Mouse (Mus musculus): ENCODE results near the gene BC048403. TPM values are rescaled to one million over a fixed set of nuclear protein-coding genes. Genes with fewer than 3 reads are reported as not detected.
A peak's percentile ranks its signal among the peaks of the same experiment; 100 is the strongest.

Gene BC048403
- total RNA-seq, 2 experiments from 2014 or later: 9.7 to 10.2 TPM

DNA sequence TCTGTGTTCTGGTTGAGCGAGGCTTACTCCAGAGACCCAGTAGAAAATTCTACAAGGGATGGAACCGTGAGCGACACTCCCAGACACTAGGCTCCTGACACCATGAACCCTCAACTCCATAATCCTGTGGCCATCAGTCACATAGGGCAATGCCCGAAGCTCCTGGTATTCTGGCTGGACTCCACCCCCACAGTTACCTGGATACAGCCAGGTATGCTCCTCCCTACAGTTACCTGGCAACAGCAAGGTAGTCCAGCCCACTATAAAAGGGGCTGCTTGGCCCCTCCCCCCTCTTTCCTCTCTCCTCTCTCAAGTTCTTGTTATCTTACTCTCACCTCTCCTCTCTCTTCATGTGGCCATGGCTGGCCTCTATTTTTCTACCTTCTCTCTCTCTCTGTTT is 12.6 kb upstream of the BC048403 start:
- TF ChIP-seq CTCF (conservative IDR thresholded peaks at IDR 0.05): no peak
- Histone ChIP-seq H3K27ac (no peak overlapping the region), H3K4me3 (no peak overlapping the region)
- no peak for DNase-seq (ENCODE audit: low spot score in 2 of 2)

DNA sequence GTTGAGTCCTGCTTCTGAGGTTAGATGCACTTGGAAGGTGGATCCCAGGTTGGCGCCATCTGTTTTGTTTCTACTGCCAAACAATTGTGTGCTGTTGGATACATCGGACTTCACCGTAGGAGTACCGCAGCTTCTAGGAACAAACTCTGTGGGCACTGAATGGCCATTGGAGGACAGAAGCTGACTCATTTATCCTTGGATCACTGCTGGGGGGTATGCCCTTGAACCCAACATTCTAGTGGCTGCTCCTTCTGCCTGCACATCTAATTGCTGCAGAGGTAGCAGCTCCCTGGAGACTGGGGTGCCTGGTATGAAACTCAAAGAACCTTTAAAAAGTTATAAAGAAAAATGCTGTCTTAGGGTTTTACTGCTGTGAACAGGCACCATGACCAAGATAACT is 11.5 kb upstream of the BC048403 start:
- no peak overlapping the region for H3K4me3 ChIP-seq
- DNase-seq (ENCODE audit: low spot score in 2 of 2): no peak
- no peak for TF ChIP-seq CTCF (conservative IDR thresholded peaks at IDR 0.05)
- no peak overlapping the region for H3K27ac ChIP-seq

DNA sequence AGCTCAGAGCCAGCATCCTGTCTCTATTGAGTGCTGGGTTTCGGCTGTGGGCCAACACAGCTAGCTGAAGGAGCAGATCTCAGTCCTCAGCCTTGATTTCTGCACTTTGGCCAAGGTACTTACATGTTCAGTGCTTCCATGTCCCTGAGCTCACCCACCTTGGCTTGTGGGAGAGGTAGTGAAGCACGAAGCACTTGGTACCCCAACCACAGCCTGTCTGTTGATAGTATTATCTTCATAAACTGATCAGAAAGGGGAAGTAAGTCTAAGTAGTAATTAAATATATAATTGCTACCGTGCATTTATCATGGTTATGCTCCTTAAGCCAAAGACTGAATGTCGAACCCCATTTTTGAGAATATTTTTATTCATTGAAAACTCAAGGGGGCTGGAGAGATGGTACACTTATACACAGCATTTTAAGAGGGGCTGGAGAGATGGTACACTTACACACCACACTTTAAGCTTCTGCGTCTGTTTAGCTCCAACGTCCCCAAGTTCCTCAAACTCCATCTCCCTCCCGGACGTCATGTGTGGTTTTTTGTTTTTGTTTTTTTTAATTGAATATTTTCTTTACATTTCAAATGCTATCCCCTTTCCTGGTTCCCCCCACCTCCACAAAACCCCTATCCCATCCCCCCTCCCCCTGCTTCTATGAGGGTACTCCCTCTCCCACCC is 8.6 kb upstream of the BC048403 start:
- no peak for DNase-seq (ENCODE audit: low spot score in 2 of 2)
- Histone ChIP-seq H3K27ac (no peak overlapping the region), H3K4me3 (no peak overlapping the region)
- no peak for TF ChIP-seq CTCF (conservative IDR thresholded peaks at IDR 0.05)

DNA sequence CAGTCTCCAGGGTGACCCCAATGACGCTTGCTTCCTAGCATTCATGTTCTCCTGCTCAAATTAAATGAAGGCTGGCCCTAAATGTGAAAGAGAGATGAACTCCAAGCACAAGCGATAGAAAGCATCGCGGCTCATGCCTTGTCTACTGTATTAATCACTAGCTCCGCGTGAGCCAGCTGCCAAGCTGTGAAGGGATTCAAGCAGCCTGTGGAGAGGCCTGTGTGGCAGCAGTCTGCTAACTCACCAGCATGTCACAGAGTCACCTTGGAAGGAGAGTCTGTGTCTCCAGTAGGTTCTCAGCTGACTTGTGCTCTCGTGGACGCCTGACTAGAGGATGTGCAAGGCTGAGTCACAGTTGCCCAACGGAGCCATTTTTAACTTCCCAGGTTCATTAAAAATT is 7.2 kb upstream of the BC048403 start:
- H3K27ac ChIP-seq: no peak overlapping the region
- no peak overlapping the region for H3K4me3 ChIP-seq
- no peak for DNase-seq (ENCODE audit: low spot score in 2 of 2)
- TF ChIP-seq CTCF (conservative IDR thresholded peaks at IDR 0.05): no peak

DNA sequence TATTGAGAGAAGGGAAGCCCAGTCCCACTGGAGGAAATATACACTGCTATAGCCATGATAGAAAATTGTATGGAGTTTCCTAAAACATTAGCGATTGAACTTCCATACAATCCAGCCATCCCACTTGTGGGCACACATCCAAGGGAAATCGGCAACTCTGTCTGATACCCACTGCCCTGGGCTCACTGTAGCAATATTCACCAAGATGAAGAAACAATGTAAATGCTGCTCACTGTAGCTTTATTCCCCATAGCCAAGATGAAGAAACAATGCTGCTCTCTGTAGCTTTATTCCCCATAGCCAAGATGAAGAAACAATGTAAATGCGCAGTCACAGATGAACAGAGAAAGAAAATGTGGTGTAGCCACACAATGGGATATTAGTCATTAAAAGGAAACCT is 2.5 kb upstream of the BC048403 start:
- TF ChIP-seq CTCF (conservative IDR thresholded peaks at IDR 0.05): no peak
- Histone ChIP-seq H3K4me3 (no peak overlapping the region), H3K27ac (no peak overlapping the region)
- DNase-seq (ENCODE audit: low spot score in 2 of 2): no peak

DNA sequence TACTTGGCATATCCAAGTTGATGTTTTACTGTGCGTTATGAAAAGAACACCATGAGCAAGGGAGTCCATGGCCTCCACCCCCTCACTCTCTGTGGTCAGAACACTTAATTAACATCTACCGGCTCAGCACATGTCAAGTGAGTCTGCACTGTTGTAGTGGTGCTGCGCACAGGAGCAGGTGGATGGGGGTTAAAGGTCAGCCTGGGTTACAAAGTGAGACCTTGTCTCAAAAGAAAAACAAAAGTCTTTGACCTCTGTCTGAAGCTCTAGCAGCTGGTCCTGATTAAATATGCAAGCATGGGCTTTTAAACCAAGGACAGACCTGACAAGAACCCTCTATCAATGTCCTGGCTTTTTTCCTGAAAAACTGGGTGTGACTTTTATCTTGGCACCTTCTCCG is 2.6 kb downstream of the BC048403 start:
- Histone ChIP-seq H3K27ac (no peak overlapping the region), H3K4me3 (no peak overlapping the region)
- DNase-seq (ENCODE audit: low spot score in 2 of 2): no peak
- TF ChIP-seq CTCF (conservative IDR thresholded peaks at IDR 0.05): no peak

DNA sequence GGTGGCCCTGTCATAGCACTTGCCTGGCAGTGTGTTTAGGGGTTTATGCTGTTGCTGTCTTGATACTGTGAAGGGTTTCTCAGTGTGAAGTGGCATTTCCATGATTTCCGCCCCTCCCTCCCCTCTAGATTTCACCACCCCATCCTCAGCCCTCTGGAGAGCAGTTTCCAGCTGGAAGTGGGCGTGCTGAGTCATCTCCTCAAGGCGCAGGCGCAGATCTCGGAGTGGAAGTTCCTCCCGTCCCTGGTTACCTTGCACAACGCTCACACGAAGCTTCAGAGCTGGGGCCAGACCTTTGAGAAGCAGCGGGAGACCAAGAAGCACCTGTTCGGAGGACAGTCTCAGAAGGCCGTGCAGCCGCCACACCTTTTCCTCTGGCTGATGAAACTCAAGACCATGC is 10.4 kb downstream of the BC048403 start:
- no peak overlapping the region for H3K4me3 ChIP-seq
- no peak for TF ChIP-seq CTCF (conservative IDR thresholded peaks at IDR 0.05)
- no peak overlapping the region for H3K27ac ChIP-seq
- DNase-seq (ENCODE audit: low spot score in 2 of 2): peak; percentile 58 to 65

DNA sequence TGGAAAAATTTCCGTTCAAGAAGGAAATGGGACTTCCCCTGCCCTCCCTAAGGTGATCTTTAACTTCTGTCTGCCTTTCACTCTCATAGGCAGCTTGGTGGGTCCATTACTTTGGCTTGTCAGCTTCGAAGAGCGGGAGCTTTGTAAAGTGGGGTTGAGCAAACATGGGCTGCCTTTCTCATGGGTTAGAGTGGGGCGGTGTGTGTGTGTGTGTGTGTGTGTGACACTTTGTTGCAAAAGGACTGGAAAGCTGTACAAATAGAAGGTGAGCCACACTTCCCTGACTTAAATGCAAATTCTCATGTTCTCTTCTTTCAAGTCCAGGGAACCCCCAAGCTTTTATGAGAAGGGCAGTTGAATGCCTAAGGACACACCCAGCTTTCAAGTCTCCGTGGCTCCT is 14.5 kb downstream of the BC048403 start:
- Histone ChIP-seq H3K4me3 (no peak overlapping the region), H3K27ac (no peak overlapping the region)
- no peak for TF ChIP-seq CTCF (conservative IDR thresholded peaks at IDR 0.05)
- no peak for DNase-seq (ENCODE audit: low spot score in 2 of 2)

DNA sequence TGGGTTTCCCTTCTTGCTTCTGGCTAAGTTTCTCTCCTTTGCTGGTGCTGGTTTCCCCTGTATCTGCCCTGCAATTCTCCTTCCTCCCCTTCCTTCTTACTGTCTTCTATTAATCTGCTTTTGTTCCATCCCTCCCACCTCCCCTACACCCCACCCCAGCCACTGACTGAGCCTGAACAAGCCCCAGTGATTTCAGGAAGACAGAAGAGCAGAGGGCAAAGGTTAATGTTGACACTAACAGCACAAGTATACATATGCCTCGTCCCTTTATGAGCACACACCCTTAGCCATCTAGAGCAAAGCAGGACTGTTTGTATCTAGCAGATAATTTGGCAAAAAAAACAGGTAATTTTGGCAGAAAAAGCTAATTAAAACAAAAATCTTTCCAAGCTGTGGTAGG is 16.1 kb downstream of the BC048403 start:
- DNase-seq (ENCODE audit: low spot score in 2 of 2): no peak
- TF ChIP-seq CTCF (conservative IDR thresholded peaks at IDR 0.05): no peak
- Histone ChIP-seq H3K27ac (no peak overlapping the region), H3K4me3 (no peak overlapping the region)

DNA sequence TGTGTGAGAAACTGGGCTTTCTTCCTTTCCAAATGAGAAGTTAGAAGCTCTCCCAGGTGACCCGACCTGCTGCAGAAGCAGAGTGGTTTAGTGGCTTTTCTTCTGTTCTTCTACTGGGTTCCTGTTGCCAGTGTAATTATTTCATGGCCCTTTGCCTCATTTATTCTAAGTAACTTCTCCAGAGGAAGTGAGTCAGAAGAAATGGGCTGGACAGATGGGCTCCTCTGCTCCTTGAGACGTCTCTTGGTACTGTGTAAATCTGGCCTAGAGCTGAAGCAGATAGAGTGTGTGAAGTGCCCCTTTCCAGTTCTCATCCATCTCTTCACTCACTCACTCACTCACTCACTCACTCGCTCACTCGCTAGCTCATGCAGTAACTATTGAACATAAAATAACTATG is 16.9 kb downstream of the BC048403 start:
- no peak for TF ChIP-seq CTCF (conservative IDR thresholded peaks at IDR 0.05)

DNA sequence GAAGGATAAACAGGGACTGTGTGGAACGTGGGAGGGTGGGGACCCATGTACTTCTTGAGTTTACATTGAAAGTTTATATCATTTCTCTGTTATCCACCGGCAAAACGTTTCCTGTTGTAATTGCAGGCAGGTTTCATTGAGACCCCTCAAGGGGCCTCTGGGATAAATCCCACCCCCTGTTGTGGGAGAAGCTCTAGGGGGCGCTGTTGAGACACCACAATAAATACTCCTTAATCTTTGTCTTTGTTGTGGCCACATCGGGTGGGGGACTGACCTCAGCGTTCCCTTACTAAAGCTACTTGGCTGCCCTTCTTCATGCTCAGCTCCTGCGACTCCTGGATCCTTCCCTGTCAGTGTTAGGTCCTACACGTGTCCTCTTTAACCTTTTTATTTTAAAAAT is 19.4 kb downstream of the BC048403 start:
- TF ChIP-seq CTCF (conservative IDR thresholded peaks at IDR 0.05): peak; percentile 69
- Histone ChIP-seq H3K27ac (no peak overlapping the region), H3K4me3 (no peak overlapping the region)
- no peak for DNase-seq (ENCODE audit: low spot score in 2 of 2)

More for the DNA sequence above, 16.9 kb downstream of the BC048403 start:
- DNase-seq (ENCODE audit: low spot score in 2 of 2): no peak
- no peak overlapping the region for H3K27ac ChIP-seq
- no peak overlapping the region for H3K4me3 ChIP-seq

DNA sequence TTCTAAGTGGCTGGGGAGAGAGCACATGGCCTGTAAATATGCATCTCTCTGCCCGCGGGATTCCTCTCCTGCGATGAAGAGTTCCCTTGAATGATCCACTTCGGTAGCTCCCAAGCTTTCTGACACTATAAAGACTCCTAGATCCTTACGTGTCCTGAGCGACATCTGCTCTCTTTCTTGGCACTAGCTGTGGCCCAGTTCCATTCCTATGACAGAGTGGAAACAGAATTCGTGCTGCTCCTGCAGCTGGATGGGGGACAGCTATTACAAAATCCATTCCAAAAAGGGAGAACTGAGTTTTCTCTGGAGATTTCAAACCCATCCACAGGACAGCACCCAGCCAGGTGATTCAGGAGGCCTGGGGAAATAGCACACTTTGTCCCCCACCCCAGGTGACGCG is 22.4 kb downstream of the BC048403 start:
- no peak for TF ChIP-seq CTCF (conservative IDR thresholded peaks at IDR 0.05)
- no peak for DNase-seq (ENCODE audit: low spot score in 2 of 2)
- H3K4me3 ChIP-seq: no peak overlapping the region
- H3K27ac ChIP-seq: no peak overlapping the region

DNA sequence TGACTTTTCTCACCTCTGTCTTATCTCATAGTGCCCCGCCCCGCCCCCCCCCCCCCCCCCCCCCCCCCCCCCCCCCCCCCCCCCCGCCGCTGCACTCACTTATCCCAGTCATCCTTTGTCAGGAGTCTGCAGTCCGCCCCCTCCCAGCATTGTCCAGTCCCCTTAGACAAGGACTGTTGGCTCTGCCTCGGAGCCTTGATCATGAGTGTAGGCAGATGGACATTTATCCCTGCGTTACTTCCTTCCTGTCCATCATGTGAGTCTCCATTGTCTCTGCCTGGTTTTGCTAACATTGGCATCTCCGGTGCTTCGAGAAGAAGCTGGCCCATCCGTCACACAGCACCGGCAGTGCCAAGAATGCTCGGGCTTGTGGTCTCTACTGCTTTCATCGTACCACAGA is 23.5 kb downstream of the BC048403 start:
- no peak for TF ChIP-seq CTCF (conservative IDR thresholded peaks at IDR 0.05)
- no peak overlapping the region for H3K4me3 ChIP-seq
- no peak for DNase-seq (ENCODE audit: low spot score in 2 of 2)
- no peak overlapping the region for H3K27ac ChIP-seq

DNA sequence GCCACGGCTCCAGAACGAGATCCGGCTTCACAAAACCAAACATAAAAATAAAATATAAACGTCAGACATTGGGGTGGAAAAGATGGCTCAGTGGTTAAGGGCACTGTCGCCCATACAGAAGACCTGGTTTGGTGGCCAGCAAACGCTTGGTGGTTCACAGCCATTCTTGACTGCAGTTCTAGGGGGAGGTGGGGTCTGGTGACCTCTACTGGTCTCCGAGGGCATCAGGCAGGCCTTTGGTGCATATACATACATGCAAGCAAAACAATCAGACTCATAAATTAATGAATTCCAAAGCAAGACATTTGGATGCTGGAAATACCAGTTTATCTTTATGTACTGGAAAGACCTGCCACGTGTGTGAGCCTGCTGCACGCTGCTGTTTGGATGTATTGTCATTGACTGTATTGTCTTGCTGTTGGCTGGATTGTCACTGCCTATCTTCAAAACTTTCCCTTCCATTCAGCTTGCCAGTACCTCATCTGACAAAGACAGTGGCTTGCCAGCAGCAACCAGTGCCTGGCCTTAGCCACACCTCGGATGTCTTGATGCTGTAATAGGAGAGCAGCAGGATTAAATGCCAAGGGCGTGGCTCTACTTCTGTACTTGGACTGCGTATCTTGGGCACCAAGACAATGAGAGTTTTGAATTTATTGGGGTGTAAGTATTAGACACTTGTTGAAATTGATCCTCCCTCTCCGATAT is 24.9 kb downstream of the BC048403 start:
- TF ChIP-seq CTCF (conservative IDR thresholded peaks at IDR 0.05): no peak
- Histone ChIP-seq H3K4me3 (no peak overlapping the region), H3K27ac (no peak overlapping the region)
- DNase-seq (ENCODE audit: low spot score in 2 of 2): no peak
